Mouse (Mus musculus) ovary, postnatal 10 days (tissue): ENCODE measurements at regions not wholly inside any gene's neighbourhood (a gene's known extent, or its start where the extent isn't known, plus 50 kb on each side); places are given as distances from the start of the nearest gene placed in this dataset.
"Not testable (repeated sequence)": the region's sequence is repeated elsewhere in the genome, so short reads cannot be mapped to it uniquely, and the experiment has no call there.

Experiments used
- DNase-seq: peaks from one replicate; pipeline ENCODE4 v3.0.0; 2022; ENCODE audit warnings: low spot score

DNA sequence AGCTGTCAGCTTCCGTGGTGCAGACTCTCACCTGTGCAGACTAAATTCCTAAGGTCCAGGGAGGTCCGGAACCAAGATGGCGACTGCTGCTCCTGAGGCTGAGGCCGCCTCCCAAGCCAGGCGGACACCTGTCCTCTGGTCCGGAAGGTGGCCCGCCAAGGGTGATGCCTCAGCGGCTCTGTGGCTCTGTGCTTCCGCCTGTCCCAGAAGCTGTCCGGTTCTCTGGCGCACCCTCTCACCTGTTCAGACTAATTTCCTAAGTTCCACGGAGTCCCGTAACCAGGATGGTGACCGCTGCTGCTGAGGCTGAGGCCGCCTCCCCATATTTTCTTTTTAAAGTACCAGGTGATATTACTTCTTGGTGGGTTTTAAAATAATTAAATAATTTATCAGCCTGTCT, 65.4 kb upstream of the B3galnt2 start:
- DNase-seq, result not testable (repeated sequence)

DNA sequence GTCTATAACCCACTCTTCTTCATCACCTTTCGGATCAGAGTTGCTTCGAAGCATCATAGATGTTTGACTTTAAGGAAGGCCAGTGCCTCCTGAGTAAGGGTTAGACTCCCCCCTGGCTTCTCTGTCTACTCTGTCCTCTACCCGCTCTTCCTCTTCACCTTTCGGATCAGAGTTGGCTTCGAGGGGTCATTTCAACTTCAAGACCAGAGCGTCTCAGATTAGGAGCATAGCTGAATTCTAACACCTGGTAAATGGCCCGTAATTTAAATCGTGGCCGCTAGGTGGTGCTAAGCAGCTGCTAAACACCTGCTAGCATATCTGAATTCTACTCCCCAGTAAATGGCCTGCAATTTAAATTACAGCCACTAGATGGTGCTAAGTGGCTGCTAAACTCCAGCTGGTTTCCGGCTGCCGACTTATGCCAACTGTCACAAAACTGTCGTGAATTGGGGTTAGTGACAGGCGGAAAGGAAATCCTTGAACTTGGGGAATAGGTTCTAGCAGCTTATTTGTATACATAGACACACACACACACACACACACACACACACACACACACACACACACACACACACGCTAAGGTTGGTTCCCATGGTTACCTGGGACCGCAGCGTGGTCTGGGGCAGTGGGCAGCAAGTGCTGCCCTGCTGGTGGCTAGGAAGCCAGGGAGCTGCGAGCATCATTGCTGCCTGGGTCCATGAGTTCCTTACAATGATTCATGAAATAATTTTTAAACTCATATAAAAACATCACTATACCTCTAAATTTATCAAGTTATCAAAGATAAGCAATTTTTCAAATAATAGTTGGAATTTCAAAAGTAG, 64.8 kb upstream of the B3galnt2 start:
- peak; percentile 73 for DNase-seq

DNA sequence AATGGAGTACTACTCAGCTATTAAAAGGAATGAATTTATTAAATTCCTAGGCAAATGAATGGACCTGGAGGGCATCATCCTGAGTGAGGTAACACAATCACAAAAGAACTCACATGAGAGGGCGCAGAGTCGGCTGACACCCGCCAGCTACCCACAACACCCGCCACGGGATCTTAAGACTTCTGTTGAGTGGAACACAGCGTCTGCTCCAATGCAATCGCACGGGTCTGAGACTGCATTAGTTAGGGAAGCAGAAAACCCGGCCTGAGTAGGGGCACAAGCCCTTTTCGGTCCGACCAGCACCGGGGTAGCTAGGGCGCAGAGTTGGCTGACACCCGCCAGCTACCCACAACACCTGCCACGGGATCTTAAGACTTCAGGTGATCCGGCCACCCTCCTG, 52.1 kb upstream of the B3galnt2 start:
- not testable (repeated sequence) for DNase-seq
